Mouse (Mus musculus) ovary, adult 18-20 months (tissue): ENCODE results near the gene Aebp1.
A peak's percentile ranks its signal among the peaks of the same experiment; 100 is the strongest.
"Not testable (repeated sequence)": the region's sequence is repeated elsewhere in the genome, so short reads cannot be mapped to it uniquely, and the experiment has no call there.

Experiments
- DNase-seq: peaks from one replicate; pipeline ENCODE4 v3.0.0; 2022; ENCODE audit warnings: low spot score, mixed read lengths

Aebp1 gene

DNA sequence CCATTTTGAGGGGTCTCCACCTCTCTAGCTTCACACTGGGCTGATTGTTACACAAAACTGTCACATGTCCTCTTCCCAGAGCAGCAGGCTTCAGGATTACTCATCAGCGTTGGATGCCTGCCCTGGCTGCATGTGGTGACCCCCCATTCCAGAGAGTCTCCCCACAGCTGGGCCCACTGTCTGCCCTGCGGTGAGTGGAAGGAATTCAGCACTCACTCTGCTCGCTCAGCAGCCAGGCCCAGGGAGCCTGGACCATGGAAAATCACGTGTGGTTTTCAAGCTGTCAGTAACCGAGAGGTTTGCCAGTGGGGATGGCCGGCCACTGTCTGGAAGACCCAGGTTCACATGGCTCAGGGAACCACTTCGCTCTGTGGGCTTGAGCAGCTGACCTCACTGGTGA lies 5.8 kb upstream of the Aebp1 start:
- no peak for DNase-seq

DNA sequence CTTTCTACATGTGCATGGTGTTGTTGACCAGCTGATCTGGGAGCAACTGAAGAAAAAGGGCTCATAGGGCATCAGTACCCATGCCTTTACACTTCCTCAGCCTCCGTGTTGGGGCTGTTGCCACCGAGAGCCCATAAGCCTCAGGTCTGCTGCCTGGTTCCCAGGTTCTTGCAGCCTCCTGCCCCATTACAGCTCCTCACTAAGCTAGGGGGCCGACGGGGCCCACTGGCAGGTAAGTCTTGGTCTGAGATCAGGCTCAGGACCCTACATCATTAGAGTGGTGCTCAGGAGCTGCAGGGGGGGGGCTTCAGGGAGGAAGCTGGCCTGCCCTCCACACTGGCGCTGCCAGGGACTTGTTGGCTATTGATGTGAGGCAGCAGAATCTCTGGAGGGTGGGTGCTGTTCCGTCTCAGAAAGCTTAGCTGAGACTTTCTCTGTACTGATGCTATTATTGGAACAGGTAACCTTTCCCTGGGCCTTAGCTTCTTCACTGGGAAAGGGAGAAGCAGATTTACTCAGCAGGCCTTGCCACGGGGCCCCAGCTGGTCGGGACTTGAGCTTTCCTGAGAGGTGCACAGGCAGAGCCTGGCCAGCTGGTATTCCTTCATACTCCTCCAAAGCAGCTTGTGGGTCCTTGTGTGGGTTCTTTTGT lies 5.1 kb upstream of the Aebp1 start:
- no peak for DNase-seq

DNA sequence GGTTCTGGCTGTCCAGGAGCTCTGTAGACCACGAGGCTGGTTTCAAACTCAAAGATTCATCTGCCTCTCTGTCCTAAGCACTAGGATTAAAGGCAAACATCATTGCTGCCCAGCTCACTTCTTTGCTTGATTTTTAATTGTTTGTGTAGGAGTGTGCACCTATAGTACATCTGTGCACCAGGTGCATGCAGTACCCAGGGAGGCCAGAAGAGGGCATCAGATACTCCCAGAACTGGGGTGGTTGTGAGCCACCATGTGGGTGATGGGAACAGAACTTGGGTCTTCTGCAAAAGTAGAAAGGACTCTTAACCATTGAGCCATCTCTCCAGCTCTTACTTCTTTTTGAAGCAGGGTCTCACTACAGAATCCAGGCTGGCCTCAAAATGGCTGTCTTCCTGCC lies 3.0 kb upstream of the Aebp1 start:
- DNase-seq = no peak

DNA sequence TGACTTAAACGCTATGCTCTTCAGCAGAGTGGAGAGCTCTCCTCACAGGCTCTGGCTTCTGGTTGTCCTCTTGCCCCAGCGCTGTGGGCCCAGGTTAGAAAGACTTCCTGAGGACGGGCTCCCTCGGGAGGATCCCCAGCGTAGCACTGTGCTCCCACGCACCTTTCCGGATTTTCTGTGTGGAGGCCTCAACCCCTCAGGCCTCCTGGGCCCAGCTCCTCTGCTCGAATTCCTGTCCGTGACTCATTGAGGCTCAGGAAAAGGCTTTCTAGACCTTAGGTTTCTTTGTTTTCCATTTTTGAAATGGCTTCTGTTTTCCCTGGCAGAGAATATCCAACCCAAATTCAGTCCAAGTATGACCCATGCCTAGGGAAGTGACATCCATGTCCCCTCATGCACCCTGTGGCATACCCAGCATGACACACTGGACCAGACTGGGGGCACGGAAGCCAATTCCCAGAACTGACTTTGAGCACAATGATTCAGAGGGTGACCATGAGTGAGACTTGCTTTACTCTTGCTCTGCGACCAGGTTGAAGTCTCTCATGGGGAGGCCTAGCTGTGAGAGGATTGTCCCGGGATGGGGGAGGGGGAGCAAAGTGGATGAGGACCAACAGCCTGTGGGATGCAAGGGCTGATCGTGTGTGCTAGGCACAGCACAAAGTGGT lies 1.7 kb upstream of the Aebp1 start:
- no peak for DNase-seq

DNA sequence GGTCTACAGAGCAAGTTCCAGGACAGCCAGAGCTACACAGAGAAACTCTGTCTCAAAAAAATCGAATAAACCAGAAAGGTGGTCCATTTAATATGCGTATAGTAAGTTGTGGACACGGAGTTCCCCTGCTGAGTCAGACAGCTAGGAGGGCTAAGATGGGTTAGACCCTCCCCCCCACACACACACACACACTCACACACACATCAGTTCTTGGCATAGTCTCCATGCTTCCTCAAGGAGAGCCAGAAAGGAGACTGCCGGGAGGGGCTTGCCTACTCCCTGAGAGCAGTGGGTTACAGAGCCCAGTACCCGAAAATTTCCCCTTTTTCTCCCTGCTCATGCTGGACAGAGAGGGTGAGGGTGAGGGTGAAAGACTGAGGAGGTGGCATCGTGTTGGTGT lies 1.1 kb upstream of the Aebp1 start:
- DNase-seq = no peak

DNA sequence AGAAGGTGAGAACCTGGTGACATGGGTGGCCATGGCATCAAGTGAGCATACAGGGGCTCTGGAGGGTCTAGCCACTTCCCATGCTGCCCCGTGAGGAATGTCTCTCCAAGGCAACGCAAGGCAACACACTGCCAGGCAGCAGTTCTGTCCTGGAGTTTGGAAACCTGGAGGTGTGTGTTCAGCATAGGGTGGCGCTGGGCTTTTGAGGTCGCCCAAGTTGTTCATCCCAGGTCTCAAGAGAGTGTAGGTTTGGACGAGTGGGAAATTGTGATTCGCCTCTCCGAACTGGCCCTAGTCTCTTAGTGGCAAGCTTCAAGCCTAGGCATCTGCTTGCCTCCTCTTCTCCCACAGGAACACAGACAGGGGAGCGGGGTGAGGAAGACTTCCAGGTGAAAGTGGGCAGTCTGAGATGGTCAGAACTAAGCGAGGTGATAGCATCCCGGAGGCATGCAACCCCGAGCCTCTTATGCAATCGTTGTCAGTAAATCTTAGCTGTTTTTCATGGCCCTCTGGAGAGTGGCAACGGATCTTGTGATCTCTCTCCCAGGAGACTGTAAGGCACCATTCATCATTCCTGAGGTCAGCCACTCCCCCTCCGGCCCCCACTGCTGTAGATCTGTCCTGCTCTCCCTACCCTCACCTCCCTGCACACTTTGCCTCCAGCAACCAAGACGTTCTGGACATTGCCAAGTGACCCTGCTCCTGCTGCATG lies 803 bp downstream of the Aebp1 start:
- peak; percentile 73 for DNase-seq

DNA sequence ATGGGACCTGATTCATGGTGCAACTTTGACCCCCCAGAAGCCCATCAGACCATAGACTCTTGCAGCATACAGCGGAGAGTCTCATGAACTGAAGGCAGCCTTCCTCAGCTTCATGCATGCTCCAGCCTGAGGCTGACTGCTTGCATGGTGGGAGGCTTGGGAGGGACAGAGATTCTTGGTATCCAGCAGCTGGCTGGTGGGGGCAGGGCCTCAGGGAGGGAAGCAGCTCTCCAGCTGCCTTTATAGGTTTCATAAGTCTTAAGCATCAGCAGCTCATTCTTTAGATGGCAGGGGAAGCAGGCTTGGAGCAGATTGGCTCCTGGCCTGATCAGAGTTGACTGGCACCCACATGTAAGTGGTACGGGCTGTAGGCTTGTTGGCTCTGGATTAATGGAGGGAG lies 5.4 kb downstream of the Aebp1 start:
- no peak for DNase-seq

DNA sequence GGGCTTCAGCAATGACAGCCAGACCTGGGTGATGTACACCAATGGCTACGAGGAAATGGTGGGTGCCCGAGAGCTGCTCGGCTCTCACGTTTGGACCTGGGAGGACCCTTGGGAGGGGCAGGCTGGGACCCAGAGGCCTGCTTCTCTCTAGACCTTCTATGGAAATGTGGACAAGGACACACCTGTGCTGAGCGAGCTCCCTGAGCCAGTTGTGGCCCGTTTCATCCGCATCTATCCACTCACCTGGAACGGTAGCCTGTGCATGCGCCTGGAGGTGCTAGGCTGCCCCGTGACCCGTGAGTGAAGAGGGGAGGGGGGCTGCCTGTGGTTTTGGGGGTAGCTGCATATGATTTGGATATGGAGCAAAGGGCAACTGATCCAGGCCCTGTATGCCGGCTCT lies 6.6 kb downstream of the Aebp1 start:
- DNase-seq = no peak

DNA sequence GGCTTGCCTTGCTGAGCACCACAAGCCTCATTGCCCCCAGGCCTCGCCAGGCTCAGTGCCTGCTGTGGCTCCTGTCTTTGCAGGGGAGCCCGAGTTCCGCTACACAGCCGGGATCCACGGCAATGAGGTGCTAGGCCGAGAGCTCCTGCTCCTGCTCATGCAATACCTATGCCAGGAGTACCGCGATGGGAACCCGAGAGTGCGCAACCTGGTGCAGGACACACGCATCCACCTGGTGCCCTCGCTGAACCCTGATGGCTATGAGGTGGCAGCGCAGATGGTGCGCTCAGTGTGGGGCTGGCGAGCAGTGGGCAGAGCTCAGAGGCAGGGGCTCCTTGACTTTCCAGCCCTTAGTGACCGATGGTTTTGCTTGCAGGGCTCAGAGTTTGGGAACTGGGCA lies 7.6 kb downstream of the Aebp1 start:
- DNase-seq = no peak

DNA sequence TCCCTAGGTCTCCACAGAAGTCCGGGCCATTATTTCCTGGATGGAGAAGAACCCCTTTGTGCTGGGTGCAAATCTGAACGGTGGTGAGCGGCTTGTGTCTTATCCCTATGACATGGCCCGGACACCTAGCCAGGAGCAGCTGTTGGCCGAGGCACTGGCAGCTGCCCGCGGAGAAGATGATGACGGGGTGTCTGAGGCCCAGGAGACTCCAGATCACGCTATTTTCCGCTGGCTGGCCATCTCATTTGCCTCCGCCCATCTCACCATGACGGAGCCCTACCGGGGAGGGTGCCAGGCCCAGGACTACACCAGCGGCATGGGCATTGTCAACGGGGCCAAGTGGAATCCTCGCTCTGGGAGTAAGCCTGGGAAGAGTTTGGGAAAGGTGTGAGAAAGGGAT lies 8.3 kb downstream of the Aebp1 start:
- DNase-seq = no peak

DNA sequence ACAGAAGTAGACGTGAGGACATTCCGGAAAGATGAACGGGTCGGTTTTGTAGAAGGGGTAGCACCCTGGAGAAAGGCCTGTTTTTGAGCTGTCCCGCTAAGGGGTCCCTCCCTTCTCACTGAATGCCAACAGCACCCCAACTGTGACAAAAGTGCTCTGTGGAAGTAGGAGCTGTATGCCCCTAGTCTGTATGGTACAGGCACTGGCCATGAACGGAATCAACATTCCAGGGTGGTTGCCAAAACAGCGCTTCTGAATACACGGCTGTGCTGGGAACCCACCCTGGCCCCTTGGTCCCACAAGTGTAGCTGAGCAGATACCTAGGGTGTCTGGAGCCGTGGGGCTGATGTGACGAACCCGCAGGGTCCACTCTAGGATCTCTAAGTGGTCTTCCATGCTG lies 11.0 kb downstream of the Aebp1 start:
- no peak for DNase-seq

DNA sequence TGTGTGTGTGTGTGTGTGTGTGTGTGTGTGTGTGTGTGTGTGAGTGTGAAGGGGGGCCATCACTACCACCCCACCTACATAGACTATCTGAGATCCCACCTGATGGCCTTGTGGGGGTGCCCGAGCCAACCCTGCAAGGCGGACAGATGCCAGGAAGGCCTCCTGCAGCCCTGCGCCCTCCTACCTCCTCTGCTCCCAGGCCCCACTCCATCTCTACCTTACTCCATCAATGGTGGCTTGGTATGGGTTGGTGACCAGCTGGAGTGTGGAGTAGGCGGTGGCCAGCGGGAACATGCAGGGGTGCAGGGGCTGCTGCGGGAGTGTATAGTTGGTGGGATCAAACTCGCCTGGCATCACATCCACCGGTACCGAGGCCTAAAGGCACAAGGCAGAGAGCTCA lies 11.4 kb downstream of the Aebp1 start:
- no peak for DNase-seq

DNA sequence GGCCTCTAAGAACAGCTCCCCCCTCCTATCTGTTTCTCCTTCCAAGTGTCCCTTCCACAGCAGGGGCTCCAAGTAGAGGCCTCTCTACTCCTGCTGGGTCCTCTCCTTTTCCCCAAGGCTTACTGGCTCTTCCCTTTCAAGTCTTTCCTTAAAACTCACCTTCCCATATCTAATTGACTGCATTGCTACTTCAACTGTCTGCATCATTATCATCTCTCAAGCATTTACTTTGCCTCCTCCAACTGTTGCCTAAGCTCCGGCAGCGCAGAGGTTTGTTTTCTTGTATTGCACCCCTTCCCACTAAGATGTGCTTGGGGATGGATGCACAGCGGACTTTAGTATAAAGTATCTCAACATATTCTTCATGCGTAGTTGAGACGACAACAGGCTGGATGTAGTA lies 15.7 kb downstream of the Aebp1 start:
- DNase-seq = no peak

DNA sequence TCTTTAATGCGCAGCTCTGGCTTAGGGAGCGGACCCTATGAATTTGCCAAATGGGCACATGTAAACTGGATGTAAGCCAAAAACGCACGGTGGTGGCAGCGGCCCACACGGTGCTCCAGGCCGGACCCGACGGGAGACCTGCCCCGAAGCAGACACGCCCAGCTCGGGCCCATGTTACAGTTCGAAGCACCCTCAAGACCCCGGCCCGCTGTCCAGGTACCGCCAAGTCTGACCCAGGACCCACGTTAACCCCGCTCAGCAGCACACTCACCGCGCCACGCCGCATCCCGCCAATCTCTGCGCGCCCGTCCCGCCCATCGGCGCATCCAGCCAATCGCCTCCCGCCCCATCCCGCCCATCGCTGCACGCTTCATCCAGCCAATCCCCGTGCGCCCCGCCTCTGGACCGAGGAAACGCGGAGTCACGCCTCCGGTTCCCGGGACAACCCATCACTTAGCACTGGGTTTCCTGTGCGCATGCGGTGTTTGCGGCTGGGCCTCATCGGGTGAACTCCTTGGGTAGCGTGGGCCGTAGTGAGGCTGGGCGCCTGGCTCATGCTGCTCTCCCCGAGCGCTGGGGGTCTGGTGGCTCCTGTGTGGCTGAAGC lies 16.3 kb downstream of the Aebp1 start, which contains the start of gene Pold2:
Gene Pold2 (minus strand): TSS at position 372 of the 606 bp plus-strand sequence.
- peak; percentile 97 for DNase-seq

DNA sequence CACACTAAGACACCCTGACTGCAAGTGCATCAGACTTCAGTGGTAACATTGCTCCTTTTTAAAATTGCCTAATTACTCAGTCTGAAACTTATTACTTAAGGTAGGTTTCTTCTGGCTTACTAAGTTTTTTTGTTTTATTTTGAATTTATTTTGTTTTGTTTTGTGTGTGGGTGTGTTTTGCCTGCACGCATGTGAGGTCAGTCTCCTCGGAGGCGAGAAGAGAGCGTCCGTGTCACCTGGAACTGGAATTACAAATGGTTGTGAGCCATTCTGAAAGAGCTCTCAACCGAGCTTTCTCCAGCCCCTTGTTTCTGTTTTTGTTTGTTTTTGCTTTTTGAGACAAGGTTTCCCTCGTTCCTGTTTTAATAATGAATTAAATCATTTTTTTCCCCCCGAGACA lies 16.9 kb downstream of the Aebp1 start:
- DNase-seq = no peak

DNA sequence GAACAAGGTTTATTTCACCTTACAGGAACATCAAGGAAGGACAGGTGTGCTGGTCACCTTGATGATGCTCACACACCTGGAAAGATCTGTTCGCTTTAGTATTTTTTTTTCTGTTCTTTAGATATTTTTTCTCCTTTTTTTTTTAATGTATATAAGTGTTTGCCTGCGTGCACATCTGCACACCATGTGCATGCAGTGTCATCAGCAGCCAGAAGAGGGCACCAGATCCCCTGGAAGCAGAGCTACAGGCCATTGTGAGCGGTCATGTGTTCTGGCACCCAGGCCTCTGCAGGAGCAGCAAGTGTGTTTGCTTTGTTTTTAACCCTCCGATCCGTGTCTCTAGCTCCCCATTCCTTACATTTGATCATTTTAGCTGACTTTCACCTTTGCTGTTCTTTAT lies 18.2 kb downstream of the Aebp1 start:
- no peak for DNase-seq

DNA sequence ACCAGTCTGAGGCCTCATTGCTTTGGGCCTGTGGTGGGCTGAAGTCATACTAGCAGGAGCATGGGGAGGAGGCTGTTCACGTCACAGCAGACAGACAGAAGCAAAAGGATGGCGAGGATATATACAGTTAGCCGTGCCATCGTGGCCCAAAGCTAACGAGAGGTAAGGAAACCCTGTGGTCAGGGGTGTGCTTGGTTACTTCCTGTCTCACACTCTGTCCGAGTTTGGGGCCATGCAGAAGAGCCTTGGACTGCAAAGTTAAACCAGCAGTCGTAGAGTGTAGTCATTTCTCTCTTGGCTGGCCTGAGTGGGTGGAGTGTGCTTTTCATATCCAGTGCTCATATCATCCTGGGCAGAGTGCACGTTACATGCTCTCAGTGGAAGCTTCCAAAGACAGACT lies 20.8 kb downstream of the Aebp1 start:
- no peak for DNase-seq

DNA sequence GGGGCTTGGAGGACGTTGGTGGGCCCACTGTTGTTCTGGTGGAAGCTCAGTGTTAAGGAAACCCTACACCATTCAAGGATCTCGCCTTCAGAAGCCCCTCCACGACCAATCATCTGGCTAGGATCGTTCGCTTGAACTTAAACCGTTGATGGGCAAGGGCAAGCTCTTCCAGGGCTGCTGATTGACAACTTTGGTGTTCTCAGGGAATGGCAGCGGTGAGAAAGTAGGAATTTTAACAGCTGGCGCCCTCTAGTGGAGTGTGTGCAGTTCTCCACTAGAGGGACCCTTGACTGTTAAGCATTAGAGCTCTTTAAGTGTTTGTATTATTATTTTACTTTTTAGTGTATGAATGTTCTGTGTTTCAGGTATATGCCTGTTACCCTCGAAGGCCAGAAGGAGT lies 24.4 kb downstream of the Aebp1 start:
- no peak for DNase-seq

DNA sequence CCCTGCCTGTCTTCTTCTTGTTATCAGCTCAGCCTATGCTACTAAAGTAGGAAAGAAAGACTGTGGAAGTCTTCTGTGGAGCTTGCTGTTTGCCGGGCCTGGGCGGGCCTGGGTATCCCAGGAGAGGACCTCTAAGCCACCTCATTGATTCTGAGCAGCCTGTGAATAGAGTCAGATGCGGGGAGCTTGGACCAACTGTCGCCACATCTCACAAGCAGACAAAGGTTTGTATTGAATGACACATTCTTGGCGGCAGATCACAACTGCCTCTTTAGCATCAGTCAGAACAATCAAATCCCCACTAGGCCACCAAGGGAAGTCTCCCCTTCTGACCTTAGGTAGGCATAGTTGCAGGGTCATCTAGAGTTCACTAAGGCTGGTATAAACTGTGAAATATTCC lies 25.5 kb downstream of the Aebp1 start:
- DNase-seq = no peak

DNA sequence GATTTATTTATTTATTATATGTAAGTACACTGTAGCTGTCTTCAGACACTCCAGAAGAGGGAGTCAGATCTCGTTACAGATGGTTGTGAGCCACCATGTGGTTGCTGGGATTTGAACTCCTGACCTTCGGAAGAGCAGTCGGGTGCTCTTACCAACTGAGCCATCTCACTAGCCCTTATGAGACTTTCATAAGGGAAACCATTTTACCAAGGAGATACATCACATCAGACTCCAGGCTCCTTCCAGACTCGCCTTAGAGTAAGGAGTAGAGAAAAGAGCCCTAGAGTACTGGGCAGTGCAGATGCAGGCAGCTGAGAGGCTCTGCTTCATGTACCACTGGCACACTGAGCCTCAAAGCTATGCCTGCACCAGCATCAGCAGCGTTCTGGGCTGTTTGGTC lies 26.8 kb downstream of the Aebp1 start:
- DNase-seq = not testable (repeated sequence)

DNA sequence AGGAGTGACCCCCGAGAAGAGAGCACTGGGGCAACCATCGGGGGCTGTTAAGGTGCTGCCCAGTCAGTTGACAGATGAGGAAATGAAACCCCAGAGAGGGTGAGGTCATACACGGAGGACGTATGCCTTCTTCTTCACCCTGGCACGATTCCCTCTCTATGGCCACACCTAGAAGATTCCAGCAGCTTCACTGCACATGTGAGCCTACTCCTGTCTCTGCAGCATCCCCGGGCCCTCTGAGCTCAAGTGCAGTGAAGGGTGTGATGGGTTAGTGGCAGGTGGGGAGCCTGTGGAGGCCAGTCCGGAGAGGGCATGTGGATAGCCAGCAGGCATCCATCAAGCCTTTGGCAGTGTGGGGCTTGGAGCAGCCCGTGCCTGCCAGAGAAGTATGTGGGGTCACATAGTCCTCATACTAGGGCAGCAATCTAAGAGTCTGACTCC lies 30.4 kb downstream of the Aebp1 start:
- DNase-seq = no peak

DNA sequence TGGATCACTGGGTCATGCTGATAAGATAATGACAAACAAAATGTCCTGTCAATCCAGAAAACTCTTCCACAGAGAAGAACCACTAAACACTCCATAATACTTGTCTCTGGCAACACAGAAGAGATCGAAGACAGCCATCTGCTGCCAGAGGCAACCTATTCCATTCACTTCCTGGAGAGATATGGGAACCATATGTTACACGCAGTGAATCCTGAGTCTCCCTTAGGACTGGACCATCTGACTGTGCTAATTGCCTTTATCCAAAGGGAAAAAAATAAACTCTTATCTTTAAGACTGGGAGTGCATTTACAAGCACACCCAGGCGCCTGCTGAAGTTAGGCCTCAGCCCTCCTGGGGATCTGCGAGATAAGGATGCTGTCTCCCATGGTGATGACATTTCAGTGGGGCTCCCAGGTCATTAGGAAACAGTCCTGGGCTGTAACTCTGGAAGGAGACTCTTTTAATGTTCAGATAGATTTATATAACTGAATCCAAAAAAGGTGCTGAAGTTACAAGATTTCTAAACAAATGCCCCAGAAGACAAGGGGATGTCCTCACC lies 31.1 kb downstream of the Aebp1 start:
- DNase-seq = no peak

DNA sequence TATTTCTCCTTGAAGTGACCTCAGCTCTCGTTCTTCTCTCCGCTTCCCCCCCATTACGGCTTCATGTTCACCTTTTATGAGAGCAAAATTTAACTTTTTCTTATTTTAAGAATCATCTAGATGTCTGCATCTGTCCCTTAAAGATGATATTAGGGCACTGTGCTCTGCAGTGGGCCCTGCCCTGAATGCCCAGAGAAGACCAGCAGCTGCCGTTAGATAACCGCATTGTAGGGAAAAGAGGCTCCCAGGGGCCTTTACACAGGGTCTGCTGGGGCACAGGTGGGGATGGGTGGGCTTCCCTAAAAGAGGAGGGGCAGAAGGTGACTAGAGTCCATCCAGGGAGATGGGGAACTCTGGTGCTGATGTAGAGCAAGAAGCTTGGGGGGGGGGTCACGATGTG lies 32.1 kb downstream of the Aebp1 start:
- no peak for DNase-seq
